Mouse (Mus musculus) thymus, postnatal 14 days (tissue): ENCODE measurements around the gene Rap1gap2.

Experiments
- DNase-seq: peaks from one replicate; pipeline ENCODE4 v3.0.0; 2021

Gene Rap1gap2

DNA sequence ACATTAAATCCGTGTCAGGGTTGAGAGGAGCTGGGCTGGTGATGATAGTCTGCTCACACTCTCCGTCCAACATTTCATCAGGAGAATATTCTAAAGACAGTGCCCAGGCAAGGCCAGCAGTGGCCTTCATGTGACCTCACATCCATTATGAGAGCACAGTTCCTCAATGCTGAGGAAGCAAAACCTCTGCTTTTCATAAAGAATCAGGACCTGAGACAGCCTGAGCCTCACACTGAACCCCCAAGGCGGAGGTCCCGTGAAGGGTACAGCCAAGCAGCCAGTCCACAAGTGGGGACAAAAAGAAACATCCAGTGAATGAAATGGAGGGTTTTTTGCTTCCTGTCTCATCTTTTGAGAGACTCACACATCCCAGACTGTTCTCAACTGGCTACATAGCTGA, 78.3 kb downstream of the Rap1gap2 start:
- DNase-seq = no peak

DNA sequence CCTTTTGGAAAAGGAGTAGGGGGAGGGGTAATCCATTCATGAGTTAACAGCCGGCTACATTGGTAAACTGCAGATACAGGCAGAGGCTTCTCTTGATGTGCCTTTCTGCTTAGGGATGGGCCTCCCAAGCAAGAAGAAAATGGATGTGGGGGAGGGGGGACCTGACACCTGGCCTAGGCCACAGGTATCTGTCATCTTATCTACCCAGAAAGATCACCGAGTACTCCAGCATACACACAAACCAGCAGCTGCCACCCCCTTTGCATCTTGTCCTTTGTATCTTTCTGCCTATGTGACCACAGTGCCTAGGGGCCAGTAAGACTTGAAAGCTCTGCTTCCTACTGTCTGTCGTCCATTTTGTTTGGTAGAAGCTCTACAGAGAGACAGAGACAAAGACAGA, 79.0 kb downstream of the Rap1gap2 start:
- DNase-seq = peak; percentile 40

DNA sequence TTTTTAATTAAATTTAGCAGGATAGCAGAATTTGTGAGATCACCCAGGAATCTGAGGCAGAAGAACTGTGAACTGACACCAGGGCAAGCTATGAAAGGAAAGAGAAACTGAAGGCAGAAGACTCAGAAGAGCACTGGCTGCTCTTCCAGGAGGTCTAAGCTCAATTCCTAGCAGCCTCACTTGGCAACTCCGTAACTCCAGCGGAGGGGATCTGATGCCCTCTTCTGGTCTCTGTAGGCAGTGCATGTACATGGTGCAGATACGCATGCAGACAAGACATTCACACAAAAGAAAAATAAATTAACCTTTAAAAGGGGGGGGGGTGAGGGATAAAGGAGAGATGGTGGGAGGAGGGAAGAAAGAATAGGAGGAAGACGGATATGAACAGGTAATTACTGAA, 80.9 kb downstream of the Rap1gap2 start:
- peak; percentile 32 for DNase-seq

DNA sequence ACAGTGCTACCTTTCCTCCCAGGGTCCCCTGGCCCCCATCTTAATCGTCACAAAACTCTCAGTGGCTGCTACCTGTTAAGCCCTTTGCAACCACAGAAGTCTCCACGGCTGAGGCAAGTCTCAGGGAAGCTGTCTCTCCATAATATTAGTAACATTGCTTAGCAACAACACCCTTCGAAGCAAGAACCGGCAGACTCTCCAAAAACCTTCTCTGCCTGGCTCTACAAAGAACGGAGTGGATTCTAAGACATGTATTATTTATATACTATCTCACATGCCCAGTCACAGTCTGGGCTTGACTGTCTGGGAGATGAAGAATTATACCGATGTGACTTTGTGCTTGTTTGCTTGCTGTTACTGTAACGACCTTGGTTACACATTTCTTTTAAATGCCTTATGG, 83.2 kb downstream of the Rap1gap2 start:
- no peak for DNase-seq

DNA sequence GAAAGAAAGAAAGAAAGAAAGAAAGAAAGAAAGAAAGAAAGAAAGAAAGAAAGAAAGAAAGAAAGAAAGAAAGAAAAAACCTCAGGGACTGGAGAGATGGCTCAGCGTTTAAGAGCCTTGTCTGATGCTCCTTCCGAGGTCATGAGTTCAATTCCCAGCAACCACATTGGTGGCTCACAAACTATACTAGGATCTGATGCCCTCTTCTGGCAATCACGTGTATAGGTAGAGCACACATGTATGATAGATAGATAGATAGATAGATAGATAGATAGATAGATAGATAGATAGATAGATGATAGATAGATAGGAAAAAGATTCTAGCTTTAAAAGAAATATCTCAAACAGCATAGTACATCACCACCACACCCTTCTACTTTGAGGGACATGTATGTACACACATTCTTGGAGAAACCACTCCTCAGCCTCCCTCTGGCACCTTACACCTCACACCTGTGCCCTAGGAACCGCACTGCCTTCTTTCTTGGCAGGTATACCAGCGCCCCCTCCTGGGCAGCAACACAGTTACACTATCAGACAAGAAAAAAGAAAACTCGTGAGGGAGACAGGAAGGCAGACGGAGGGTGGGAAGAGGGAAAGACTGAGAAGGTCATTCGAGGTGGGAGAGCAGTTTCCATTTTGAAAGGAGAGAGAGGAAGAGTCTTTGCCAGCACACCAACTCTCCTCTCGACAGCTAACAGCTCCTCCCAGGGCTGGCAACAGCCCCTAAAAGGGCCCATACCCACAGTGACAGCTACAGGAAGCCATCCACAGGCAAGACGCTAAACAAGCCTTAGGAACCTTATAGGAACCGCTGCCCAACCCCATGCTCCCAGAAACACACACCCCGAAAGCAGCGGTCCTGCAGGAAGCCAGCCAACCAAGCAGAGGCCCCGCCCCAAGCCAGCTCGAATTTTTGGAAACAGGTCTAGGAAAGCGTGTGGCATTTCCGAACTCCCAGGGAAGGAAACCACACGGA, 84.2 kb downstream of the Rap1gap2 start:
- DNase-seq = peak; percentile 68

DNA sequence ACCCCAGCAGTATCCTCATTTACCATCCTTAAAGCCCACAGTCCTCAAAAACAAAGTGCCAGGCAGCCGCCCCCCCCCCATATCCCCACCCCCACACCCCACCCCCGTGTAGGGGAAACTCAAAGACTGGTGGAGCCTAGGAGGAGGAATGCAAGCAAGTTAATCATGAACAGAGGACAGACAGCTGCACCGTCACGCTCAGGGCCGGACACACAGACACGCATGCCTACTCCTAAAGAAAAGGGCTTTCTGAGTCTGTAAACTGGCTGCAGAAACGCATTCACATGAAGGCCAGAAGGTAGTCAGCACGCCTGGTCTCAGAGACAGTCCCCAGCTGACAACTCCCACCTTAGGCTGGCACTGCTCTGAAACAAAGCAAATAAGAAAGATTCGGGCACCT, 85.1 kb downstream of the Rap1gap2 start:
- DNase-seq = no peak

DNA sequence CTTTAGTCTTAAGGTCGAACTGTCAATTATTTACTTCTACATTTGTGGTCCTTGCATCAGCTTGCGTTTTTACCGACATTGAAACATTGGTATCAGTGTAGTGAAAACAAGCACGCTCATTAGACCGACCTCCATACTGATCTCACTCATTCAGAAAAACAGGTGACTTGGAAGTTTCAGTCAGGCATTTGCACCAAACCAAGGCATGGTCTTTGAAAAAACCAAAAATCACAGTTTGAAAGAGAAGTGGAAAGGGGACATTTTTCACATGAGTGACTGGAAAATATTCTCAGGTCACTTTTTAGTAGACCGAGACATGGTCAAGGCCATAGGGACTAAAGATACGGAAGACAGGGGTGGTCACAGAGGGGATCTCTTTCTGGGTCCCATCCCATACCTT, 85.5 kb downstream of the Rap1gap2 start:
- no peak for DNase-seq

DNA sequence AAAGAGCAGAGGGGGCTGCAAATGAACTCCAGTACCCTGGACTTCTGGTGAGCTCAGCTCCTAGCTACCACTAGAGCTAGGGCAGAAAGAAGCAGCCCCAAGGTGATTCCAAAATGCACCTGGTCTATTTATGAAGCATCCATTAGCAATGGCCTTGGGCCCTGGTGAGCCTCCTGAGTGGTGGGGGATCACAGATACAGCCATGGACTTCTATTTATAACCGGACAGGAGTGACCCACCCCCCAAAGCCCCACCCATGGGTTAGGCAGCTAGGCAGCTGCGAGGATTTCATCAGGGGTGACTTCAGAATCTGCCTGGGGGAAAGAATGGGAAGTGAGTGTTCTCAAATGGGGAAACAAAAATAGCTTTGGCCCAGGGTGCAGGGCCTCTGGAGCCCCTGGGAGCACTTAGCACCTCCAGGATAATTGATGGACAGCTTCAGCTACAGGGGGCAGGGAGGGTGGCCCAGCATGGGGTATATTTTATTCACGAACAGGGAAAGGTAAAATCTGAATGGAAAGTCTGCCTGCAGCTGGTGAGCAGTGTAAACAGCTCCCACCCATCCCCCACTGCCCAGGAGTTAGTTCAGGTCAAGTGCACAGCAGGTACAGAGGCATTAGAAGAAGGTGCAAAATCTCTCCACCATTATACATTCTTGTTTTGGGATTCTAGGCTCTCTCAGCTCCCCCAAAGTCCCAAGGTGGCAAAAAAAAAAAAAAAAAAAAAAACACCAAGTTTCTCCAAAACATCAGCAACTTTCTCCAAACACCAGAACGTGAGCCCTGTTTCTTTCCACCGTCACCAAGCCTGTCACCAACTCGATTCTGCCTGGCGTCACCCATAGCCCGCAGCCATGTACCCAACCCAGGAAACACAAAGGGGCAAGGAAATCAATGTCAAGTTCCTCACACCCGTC, 86.4 kb downstream of the Rap1gap2 start:
- DNase-seq = no peak

DNA sequence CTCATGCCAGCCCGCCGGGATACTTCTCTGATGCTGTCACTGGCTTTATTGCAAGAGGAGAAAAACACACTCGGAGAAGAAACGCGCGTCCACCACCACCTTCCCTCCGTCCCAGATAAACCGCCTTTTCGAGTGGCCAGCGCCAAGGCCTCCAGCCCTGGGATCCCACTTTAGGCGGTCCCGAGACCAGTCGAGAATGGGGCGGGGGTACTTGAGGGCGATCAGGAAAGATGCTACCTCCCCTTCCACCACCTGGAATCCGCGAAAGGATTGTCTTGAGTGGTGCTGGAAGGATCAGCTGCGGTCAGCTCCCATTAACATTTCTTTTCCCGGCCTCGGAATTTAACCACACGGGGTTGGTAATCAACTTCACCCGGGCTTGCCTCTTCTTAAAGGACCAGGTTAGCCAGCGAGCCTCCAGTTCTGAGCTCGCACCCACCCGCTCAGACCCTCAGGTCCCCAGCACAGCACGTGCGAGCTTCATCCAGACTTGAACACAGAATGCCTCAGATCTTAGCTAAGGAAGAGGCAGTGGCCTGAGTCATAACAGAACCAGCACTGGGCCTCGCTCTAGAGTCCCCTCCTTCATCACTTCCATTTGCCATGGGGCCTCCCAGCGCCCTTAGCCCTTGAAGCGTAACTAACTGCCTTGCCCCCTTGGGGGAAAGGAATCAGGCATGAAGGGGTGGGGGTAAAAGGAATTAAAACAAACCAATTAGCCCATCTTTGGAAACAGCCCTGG, 87.3 kb downstream of the Rap1gap2 start:
- DNase-seq = no peak

DNA sequence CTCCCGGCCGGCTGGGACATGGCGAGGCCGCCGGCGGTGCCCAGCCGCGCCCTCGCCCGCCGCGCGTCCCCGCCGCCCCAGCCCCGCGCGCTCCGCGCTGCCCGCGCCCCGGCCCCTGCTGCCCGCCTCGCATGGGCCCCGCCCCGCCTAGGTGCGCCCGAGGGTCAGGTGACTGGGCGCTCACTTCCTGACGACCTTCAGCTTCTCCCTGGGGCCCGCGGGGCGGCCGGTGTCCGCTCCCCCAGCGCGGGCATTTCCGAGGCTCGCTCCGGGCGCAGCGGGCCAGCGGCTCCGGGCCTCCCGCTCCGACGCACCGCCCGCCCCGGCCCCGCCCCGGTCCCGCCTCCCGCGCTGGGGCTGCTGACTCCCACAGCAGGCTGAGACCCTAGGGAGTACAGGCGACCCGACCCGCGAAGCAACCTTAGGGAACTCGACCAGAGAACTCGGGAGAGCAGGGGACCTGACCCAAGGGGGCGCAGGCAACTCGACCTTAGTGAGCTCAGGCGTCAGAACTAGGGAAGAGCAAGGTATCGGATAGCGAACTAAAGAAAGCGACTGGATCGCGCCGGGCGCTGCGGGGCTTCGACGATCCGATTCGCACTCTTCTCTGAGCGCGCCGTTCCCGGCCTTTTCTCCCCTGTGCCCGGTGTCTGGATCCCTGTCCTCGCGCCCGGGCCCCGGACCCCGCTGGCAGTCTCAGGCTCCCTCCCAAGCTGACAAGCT, 88.1 kb downstream of the Rap1gap2 start:
- peak; percentile 67 for DNase-seq

DNA sequence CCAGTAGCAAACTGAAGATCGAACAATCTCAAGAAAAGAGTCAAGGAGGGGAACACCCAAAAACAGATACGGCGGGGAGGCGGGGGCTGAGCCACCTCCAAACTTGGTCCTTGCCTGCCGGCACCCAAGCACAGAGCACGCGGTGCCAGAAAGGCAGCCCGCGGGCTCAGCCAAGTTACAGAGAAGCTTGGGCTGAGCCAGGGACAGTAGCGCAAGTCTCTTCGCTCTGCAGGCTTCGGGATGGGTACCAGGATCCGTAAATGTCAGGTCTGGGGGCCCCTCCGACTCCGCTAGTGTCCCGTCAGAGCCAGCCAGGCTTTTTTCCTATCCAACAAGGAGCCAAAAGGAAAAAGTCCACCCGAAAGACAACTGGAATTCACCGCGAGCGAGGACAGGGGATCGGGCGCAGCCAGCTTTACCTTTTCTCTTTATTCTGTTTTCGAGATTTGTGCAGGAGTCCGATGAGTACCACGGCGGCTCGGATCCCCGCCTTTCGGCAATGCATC, 88.7 kb downstream of the Rap1gap2 start:
- peak; percentile 32 for DNase-seq

DNA sequence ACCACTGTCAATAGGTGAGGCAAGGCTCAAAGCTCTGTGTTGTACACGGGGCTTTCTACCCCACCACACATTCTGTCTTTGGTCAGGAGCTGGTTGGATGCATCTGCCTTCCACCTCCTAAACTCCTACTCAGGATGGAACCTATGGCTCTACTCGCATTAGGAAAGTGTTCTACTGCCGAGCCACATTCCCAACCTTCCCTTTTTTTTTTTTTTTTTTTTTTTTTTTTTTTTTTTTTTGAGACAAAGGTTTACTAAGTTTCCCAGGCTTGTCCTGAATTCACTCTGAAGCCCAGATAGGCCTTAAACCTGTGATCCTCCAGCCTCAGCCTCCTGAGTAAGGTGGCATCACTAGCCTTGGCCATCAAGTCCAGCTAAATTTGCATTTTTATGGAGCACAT, 90.5 kb downstream of the Rap1gap2 start:
- no peak for DNase-seq

DNA sequence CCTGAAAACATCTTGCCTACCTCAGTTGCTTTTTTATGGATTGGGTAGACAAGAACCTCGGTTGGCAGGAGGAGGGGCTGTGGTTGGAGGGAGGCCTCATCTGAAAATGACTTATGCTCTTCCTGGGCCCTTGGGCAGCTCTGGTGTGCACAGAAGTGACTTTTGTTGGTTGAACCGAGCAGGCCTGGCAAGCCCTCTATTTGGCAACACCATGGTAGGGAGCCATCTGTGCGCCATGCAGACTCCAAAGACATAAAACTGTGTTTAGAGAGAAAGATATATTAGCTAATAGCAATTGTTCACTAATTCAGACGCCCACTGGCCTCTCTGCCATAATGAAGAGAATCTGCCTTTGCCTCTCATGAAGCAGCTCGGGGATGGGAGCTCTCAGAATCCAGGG, 94.6 kb downstream of the Rap1gap2 start:
- no peak for DNase-seq

DNA sequence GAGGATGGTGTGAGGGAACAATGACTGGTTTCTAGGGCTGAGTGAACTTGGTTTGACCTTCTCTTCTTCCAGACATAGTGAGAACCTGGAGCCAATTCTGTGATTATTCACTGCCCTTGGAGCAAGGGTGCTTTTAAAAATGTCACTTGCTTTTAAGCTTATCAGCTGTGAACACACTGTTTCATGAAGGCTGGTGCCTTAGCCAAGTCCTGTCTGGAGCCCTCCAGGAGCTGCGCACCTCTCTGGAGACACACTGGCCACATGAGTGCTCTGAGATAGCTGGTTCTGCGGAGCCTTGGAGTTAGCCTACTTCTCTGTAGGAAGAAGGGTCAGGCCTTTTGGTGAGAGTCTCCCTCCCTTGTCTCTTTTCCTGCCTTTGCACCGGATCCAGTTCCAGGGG, 95.7 kb downstream of the Rap1gap2 start:
- DNase-seq = no peak

DNA sequence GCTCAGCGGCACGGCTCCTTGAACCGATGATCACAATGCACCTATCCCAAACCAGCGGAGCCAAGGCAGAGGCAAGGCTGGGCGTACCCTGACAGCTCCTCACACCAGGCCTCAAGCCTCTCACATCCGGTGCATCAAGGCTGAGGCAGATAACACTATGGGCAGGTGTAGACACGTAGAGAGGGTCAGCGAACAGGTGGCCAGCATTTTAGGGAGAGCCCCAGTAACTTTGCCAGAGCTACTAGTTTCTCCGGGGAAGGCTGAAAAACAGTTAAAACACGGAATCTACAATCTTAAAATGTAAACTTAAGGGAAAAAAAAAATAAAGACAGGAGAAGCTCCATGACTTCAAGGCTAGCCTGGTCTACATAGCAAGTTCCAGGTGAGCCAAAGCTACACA, 98.1 kb downstream of the Rap1gap2 start:
- DNase-seq = no peak

DNA sequence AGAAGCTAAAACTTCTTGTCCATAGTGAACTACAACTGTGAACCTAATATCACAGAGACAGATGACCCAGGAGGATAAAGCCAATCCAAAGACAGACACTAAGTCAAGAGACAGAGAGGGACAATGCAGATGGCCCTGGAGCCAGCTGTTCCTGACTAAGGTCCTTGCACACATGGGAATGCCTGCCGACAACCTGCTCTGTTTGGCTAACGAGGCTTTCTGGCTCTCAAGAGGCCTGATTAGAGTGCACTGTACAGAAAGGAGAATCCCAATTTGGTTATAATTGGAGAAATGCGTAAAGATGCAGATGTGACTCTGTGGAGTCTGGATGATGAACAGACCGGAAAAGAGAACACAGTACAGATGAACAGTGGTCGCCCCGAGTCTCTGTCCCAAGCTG, 104.4 kb downstream of the Rap1gap2 start:
- no peak for DNase-seq

DNA sequence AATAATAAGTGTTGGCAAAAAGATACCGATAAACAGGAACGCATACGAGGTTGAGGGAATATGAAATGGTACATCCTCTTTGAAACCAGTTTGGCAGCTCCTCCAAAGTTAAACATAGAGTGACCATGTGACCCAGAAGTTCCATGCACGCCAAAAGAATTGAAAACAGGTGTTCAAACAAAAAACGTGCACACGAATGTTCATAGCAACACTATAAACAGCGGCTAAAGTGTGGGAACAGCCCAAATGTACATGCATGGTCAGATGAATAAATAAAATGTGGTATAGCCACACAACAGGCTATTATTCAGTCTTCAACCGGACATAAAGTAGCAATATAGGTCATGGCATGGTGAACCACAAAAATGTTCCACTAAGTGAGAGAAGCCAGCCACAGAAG, 108.2 kb downstream of the Rap1gap2 start:
- no peak for DNase-seq

DNA sequence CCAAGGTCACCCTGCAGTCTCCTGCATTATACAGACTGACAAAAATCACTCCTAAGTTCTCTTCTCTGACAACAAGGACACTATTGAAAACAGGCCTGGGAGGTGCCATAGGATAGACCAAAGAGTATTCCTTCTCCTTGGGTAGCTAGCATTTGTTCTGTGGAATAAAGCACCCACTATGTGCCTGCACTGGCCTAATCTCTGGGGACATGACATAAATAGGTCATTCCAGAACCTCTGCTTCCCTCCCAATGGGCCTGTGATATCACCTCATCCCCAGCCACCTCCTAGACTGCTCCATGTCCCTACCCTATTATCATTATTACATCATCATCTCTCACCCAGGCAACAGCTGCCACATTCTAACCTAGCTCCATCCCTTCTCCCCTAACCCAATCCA, 108.7 kb downstream of the Rap1gap2 start:
- no peak for DNase-seq

DNA sequence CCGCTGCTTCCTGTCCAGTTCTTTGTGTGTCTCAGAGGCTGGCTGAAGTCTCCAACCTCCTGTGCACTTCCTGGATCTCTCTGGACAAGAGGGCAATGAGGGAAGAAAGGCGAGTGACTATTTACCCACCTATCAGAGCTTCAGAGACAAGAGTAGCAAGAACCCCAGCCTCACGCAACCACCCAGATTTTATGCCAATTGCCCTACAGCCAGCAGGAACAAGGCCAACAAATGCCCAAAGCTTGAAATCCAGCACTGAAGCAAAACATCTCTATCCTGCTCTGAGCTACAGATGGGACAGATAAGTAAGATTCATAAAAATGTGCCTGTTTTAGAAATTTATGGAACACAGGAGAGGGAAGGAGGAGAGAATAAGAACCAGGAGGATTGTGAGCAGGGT, 109.7 kb downstream of the Rap1gap2 start:
- DNase-seq = no peak

DNA sequence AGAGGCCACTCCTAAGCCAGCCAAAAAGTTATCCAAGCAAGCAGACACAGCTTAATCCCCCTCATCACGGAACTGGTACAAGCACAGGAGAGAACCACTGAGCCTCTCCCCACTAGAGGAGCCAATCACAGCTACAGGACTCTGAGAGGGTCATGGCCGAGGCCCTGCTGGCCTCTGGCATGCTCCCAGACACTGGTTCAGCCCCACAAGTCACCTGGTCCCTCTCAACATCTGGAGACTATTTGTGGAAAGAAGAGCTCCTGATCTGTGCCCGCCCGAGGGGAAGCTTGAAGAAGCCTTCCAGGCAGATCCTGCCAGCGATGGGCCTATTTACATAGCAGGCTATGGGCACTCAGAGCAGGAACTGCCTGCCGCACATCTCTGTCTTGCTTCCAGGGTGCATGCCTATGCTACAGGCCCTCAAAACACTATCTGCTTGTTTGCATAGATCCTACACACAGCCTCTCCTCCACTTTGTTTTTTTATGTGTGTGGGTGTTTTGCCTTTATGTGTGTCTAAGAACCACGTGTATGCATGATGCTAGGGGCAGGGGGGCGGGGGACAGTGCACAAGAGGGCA, 111.1 kb downstream of the Rap1gap2 start:
- no peak for DNase-seq

DNA sequence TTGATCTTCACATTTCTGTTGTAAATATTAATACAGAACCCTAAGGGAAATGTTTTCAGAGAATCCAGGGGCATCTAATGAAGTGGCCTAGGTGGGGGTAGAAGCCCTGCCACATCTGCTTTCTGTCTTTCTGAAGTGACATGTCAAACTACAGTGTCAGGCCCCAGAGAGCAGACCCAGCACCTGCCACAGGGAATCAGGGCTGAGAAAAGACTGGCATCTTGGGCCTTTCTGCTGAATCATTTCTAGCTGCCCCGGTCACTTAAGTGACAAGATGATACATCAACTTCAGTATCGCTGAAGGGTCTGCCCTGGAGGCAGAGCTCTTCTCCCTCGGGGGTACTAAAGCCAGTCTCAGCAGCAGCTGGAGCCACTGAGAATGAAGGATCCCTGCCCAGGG, 111.7 kb downstream of the Rap1gap2 start:
- DNase-seq = no peak

DNA sequence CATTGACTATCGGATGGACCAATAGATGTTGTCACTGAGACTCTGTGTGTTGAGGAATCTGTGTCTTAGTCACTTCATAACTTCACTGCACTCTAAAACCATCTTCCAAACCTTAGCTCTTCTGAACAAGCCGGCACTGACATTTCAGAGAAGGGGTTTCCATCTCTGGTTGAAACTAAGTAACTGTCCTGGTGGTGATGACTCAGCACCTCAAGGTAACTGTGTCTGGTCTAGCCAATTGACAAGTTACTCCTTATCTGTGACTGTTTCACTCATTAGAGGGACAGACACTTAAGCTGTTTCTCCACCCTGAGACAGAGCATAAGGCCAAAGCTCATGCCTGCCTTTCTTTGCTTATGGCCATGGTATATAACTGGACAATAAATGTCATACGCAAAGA, 114.1 kb downstream of the Rap1gap2 start:
- no peak for DNase-seq
